Mouse (Mus musculus): ENCODE measurements around the gene Gm6367.
"Not testable (repeated sequence)": the region's sequence is repeated elsewhere in the genome, so short reads cannot be mapped to it uniquely, and the experiment has no call there.

The Gm6367 gene

GRCm38 (mm10) chr5:94988326-94988725, at the start of gene Gm6367:
Gm6367 (plus strand) TSS chr5:94988626.
- CTCF ChIA-PET, POLR2A ChIA-PET: not testable (repeated sequence)

Data from embryonic stem cell, embryonic (primary cell).